Mouse (Mus musculus) intestine, postnatal 0 days (tissue): ENCODE measurements at regions not wholly inside any gene's neighbourhood (a gene's known extent, or its start where the extent isn't known, plus 50 kb on each side); places are given as distances from the start of the nearest gene placed in this dataset.
A peak's percentile ranks its signal among the peaks of the same experiment; 100 is the strongest.

Experiments used
- ATAC-seq: fragments of 200-750 bp; cut with Nextera tagmentation; 2 replicates; pipeline ENCODE4 v1.8.0; 2017; ENCODE audit warnings: mild to moderate bottlenecking, moderate TSS enrichment, moderate library complexity
- H3K27ac ChIP-seq: fragments of 300-500 bp; sonication (generic); 2 replicates; pipeline ENCODE4 v1.5.1; 2014; ENCODE audit warnings: mild to moderate bottlenecking, low read depth, low read length, moderate library complexity
- H3K27me3 ChIP-seq: fragments of 300-500 bp; sonication (generic); replicated peaks from 2 replicates; pipeline ENCODE4 v1.6.1; 2014; ENCODE audit warnings: low read length, mixed read lengths; ENCODE audit not compliant: control insufficient read depth, insufficient read depth
- H3K36me3 ChIP-seq: fragments of 300-500 bp; sonication (generic); 2 replicates; pipeline ENCODE4 v1.6.1; 2014; ENCODE audit warnings: mild to moderate bottlenecking, moderate library complexity; ENCODE audit not compliant: control insufficient read depth, insufficient read depth
- H3K4me1 ChIP-seq: fragments of 300-500 bp; sonication (generic); replicated peaks from 2 replicates; pipeline ENCODE4 v1.6.1; 2014; ENCODE audit warnings: antibody characterized with exemption, low read length, mixed read lengths; ENCODE audit not compliant: control insufficient read depth, insufficient read depth
- H3K4me2 ChIP-seq: fragments of 300-500 bp; sonication (generic); replicated peaks from 2 replicates; pipeline ENCODE4 v1.6.1; 2014; ENCODE audit warnings: low read depth, mild to moderate bottlenecking, moderate library complexity
- H3K4me3 ChIP-seq: fragments of 300-500 bp; sonication (generic); 2 replicates; pipeline ENCODE4 v1.5.1; 2014; ENCODE audit warnings: low read depth, low read length
- H3K9ac ChIP-seq: fragments of 300-500 bp; sonication (generic); 2 replicates; pipeline ENCODE4 v1.6.1; 2014; ENCODE audit warnings: mild to moderate bottlenecking, low read depth, low read length
- H3K9me3 ChIP-seq: fragments of 300-500 bp; sonication (generic); 2 replicates; pipeline ENCODE4 v1.6.1; 2016; ENCODE audit warnings: mixed run types; ENCODE audit not compliant: control insufficient read depth
- CTCF ChIP-seq: sonication (generic); IDR thresholded peaks from 2 replicates; pipeline ENCODE4 v1.5.1; 2016; ENCODE audit warnings: low read depth, mild to moderate bottlenecking, control low read depth, antibody characterized with exemption, moderate library complexity
- WGBS: fragments of 180-500 bp; shearing (Covaris S2); extraction: QIAGEN DNeasy Blood & Tissue Kit; methylation state at CpG from one replicate; pipeline ENCODE4 v1.1.7; 2014; 5-methylcytosine and 5-hydroxymethylcytosine counted together

DNA sequence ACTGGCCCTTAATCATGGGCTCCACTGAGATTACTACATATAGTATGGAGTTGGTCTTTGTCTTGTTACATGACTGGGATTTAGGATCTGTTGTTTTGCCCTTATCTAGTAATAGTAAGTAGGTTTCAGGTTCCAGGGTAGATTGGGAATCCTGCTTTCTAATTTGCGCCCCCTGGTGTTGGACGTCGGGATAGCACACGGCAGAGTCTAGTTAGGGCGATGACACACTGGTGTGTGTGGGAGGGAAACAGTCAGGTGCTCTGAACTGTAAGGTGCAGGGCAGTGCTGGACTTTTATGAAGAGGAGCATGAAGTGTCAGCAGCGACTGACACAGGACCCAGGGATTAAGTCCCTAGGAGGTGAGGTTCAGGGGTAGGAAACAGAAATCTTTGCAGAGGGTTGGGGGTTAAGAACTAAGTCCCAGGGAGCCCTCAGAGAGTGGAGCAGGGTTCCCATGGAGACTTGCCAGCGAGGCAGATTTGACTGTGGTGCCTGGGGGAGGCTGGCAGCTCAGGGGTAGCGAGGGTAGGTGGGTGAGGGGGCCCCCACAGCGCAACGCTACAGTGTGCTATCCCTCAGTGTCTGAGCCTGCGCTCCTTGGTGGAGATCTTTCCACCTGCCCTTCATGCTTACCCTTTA is 189.2 kb downstream of the Med10 start:
- no peak for ATAC-seq
- no peaks in the 10 kb centered on the region for H3K9me3 ChIP-seq
- H3K36me3 ChIP-seq = no peaks in the 10 kb centered on the region
- no peak overlapping the region for H3K4me2 ChIP-seq
- H3K27ac ChIP-seq = no peak overlapping the region
- H3K4me1 ChIP-seq = no peaks in the 10 kb centered on the region
- H3K27me3 ChIP-seq = no peaks in the 10 kb centered on the region
- WGBS = 25% methylated on average over 11 of the region's 11 CpGs
- H3K4me3 ChIP-seq = no peak overlapping the region
- H3K9ac ChIP-seq = no peak overlapping the region
- peak; percentile 80 for TF ChIP-seq CTCF

DNA sequence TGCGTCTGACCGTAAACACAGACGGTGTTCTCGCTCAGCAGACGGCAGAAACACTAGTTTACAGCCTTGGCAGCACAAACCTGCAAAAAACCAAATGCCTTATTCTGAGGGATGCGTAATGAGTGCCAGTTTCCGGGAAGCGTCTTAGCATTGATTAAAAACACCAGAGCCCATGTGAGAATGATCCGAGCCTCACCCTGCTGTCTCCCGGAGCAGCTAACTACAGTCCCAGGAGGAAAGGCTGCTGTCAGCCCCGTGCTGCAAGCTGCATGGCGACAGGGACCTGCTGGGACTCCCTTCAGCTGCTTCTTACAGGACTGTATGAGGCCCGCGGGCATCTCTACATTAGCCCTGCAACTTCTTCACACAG is 189.7 kb downstream of the Med10 start:
- Histone ChIP-seq H3K9ac (no peak overlapping the region), H3K4me2 (no peak overlapping the region), H3K4me3 (no peak overlapping the region), H3K4me1 (no peaks in the 10 kb centered on the region), H3K9me3 (no peaks in the 10 kb centered on the region), H3K36me3 (no peaks in the 10 kb centered on the region), H3K27me3 (no peaks in the 10 kb centered on the region), H3K27ac (no peak overlapping the region)
- no peak for ATAC-seq
- 65% methylated on average over 14 of the region's 14 CpGs for WGBS
- no peak for TF ChIP-seq CTCF

DNA sequence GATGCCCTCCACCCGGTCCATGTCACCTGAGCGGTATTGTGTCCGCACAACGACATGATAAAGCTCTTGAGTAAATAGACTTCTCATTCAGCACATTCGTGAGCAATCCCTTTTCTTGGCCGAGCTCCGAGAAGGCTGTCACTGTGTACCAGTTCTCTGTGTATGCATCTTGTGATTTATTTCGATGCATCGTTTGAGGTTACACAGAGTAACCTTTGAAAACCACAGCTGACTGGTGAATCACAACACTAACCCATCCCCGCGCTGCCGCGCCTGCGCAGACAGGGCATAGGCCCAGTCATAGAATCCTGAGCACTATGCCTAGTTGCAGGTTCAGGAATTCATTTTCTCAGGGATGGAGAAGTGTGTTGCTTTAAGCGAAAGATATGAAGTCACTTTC is 201.4 kb downstream of the Med10 start:
- 64% methylated on average over 15 of the region's 15 CpGs for WGBS
- no peak overlapping the region for H3K4me3 ChIP-seq
- ATAC-seq = no peak
- H3K9me3 ChIP-seq = no peaks in the 10 kb centered on the region
- no peak overlapping the region for H3K27ac ChIP-seq
- H3K9ac ChIP-seq = no peak overlapping the region
- TF ChIP-seq CTCF = no peak
- no peak overlapping the region for H3K4me2 ChIP-seq
- no peaks in the 10 kb centered on the region for H3K4me1 ChIP-seq
- no peaks in the 10 kb centered on the region for H3K36me3 ChIP-seq
- no peaks in the 10 kb centered on the region for H3K27me3 ChIP-seq

DNA sequence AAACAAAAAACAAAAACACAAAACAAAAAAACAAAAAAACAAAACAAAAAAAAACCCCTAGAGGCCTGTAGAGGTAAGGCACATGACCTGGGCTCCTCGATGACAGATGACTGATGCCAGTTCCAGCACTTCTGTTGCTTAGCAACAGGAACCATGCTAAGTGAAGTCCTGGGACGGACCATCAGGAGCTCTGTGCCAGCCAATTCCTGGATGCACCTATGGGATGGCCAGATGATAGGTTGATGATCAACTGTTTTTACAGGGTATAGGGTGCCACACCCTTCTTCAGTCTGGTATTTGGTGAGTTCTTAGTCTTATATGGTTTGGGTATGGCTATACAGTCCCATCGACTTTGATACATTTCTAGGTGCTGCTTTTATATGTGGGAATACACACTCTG is 209.9 kb downstream of the Med10 start:
- H3K9me3 ChIP-seq = no peaks in the 10 kb centered on the region
- no peaks in the 10 kb centered on the region for H3K27me3 ChIP-seq
- no peak overlapping the region for H3K4me3 ChIP-seq
- no peak for ATAC-seq
- H3K36me3 ChIP-seq = no peaks in the 10 kb centered on the region
- no peak overlapping the region for H3K9ac ChIP-seq
- no peak overlapping the region for H3K4me2 ChIP-seq
- no peak for TF ChIP-seq CTCF
- H3K4me1 ChIP-seq = no peaks in the 10 kb centered on the region
- no peak overlapping the region for H3K27ac ChIP-seq
- WGBS = 42% methylated on average over 3 of the region's 3 CpGs

DNA sequence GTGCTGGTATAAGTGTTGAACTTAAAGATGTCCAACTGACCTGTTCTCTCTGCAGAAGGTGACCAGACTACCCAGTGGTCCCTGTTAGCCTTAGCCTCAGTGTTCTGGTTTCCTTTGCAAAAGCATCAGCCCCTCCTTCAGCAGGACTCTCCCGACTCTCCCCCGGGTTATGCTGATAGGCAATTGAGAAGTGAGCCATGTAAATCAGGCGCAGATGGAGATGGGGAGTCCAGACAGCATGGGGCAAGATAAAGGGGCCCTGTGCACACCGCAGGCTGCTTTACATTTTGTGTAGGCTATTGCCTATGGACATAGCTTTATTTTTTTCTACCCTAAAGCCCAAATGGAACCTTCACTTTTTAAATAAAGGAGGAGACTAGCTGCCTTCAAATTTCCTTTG is 213.0 kb downstream of the Med10 start:
- no peak overlapping the region for H3K27ac ChIP-seq
- 70% methylated on average over 4 of the region's 4 CpGs for WGBS

DNA sequence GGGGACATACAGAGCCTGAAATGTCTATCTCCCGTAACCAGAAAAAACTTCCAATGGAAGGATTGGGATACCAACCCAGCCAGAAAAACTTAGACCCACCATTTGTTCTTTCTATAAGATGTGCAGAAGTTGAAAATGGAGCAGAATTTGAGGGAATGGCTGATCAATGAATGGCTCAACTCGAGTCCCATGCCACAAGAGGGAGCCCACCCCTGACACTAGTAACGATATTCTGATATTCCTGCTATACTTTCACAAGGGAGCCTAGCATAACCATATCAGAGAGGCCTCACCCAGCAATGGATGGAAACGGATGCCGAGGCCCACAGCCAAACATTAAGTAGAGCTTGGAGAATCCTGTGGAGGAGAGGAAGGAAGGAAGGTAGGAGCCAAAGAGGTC is 215.3 kb downstream of the Med10 start:
- Histone ChIP-seq H3K9ac (no peak overlapping the region), H3K4me3 (no peak overlapping the region), H3K27ac (no peak overlapping the region), H3K36me3 (no peaks in the 10 kb centered on the region), H3K4me2 (no peak overlapping the region), H3K9me3 (no peaks in the 10 kb centered on the region), H3K4me1 (no peaks in the 10 kb centered on the region), H3K27me3 (no peaks in the 10 kb centered on the region)
- ATAC-seq = no peak
- TF ChIP-seq CTCF = peak; percentile 16; the same call in 1 of the 2 replicates
- 77% methylated on average over 5 of the region's 5 CpGs for WGBS

More for the DNA sequence above, 213.0 kb downstream of the Med10 start:
- Histone ChIP-seq H3K27me3 (no peaks in the 10 kb centered on the region), H3K4me2 (no peak overlapping the region), H3K4me1 (no peaks in the 10 kb centered on the region), H3K9me3 (no peaks in the 10 kb centered on the region), H3K9ac (no peak overlapping the region), H3K4me3 (no peak overlapping the region), H3K36me3 (no peaks in the 10 kb centered on the region)
- TF ChIP-seq CTCF = no peak
- ATAC-seq = no peak
